Mouse (Mus musculus) heart, adult 11 months (tissue): ENCODE results near the gene Rev3l.
"Not testable (repeated sequence)": the region's sequence is repeated elsewhere in the genome, so short reads cannot be mapped to it uniquely, and the experiment has no call there.

Source experiments
- DNase-seq: peaks from one replicate; pipeline ENCODE4 v3.0.0; 2022

The Rev3l gene

GRCm38 (mm10) chr10:39785241-39785640, 53.3 kb downstream of the Rev3l start:
- DNase-seq: no peak

- DNase-seq: no peak
These were observed 61.4 kb downstream of the Rev3l start for GRCm38 (mm10) chr10:39793295-39793694.

- DNase-seq: peak; percentile 91
These were observed 79.6 kb downstream of the Rev3l start for GRCm38 (mm10) chr10:39811507-39811906.

GRCm38 (mm10) chr10:39842621-39843020, 110.7 kb downstream of the Rev3l start:
- DNase-seq: no peak

GRCm38 (mm10) chr10:39865509-39865908, 133.6 kb downstream of the Rev3l start:
- no peak for DNase-seq

GRCm38 (mm10) chr10:39888621-39889020, 156.7 kb downstream of the Rev3l start:
- DNase-seq: no peak

GRCm38 (mm10) chr10:39893702-39894697, 162.1 kb downstream of the Rev3l start:
- DNase-seq: peak; percentile 81

GRCm38 (mm10) chr10:39896503-39896902, 164.6 kb downstream of the Rev3l start:
- DNase-seq: peak; percentile 77

GRCm38 (mm10) chr10:39898874-39899371, 167.0 kb downstream of the Rev3l start, which contains the start of gene Mfsd4b4:
Gene Mfsd4b4 (minus strand): TSS chr10:39899238.
- peak; percentile 99 for DNase-seq

GRCm38 (mm10) chr10:39904191-39904590, 172.3 kb downstream of the Rev3l start:
- no peak for DNase-seq

- DNase-seq: no peak
These were observed 175.1 kb downstream of the Rev3l start for GRCm38 (mm10) chr10:39906799-39907658.

GRCm38 (mm10) chr10:39908768-39909441, 177.0 kb downstream of the Rev3l start:
- DNase-seq: no peak

- DNase-seq: no peak
These were observed 180.7 kb downstream of the Rev3l start for GRCm38 (mm10) chr10:39912616-39913015.

- DNase-seq: not testable (repeated sequence)
These were observed 192.6 kb downstream of the Rev3l start for GRCm38 (mm10) chr10:39924556-39924955.
